Mouse (Mus musculus): ENCODE data around the gene Tstd3.
"Not testable (repeated sequence)": the region's sequence is repeated elsewhere in the genome, so short reads cannot be mapped to it uniquely, and the experiment has no call there.

The Tstd3 gene

GRCm38 (mm10) chr4:21744142-21744541, 22.9 kb downstream of the Tstd3 start:
- not testable (repeated sequence) for DNase-seq

DNA sequence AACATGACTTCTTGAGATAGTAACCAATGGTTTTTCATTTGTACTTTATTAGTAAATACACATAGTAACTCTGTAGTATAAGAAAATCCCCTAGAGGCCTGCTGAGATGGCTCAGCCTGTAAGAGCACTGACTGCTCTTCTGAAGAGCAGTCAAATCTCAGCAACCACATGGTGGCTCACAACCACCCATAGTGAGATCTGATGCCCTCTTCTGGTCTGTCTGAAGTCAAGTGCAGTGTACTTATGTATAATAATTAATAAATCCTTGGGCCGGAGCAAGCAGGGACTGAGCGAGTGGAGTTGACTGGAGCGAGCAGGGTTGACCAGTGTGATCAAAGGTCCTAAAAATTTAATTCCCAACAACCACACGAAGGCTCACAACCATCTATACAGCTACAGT, 27.8 kb downstream of the Tstd3 start:
- DNase-seq: no peak

DNA sequence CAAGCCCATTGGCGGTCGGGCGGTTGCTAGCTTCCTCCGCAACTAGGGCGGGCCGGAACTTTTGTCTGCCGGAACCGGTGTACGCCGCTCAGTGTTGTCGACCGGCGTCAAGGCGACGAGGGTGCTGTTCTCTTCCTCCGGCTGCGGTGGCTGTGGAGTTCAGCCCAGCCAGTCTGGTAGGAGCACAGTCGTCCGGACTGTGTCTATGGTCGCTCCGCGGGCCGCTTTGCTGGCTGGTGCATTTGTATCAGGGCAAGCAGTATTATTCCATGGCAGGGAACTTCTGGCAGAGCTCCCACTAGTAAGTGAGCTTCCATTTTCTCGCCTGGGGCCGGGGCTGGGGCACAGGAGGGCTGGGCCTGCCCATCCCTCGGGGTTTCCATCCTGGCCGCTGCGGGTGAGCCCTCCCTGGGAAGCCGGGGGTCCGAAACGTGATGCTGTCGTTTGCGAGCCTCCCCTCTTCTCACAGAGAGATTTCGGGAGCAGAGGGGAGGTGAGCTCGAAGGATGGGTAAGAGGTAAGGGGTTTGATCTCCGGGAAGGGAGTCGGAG, 39.3 kb downstream of the Tstd3 start, which contains the start of gene Ccnc:
Gene Ccnc (plus strand): TSS at position 87 of the 551 bp plus-strand sequence.
- peak; percentile 94 to 95 for DNase-seq

GRCm38 (mm10) chr4:21726912-21727614, 39.9 kb downstream of the Tstd3 start:
- peak in 1 of 2 experiments; percentile 41 for DNase-seq

DNA sequence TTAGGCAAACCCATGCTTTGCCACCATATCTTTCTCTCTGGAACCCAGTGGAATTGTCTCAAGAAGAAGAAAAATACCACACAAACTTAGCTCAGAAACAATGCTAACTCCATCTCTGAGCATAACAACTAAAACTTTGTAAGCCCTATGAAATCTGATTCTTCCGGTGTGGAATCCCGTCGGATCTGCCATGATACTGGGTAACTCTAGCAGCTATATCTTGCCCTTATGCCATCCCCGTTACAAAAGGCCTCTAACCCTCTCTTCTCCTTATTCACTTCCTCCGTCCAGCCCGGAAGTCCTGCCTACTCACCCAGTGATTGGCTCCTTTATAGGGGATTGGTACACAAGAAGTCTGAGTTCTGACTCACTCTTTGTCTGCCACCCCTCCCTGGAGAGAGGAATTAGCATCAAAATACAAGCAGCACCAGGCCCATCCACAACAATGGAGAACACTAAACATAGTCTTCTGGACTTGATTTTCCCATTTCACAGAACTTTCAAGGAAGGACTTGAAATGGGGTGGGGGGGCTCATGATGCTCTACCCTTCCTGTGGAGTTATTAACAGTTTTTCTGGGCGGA, 44.2 kb downstream of the Tstd3 start:
- DNase-seq: no peak

DNA sequence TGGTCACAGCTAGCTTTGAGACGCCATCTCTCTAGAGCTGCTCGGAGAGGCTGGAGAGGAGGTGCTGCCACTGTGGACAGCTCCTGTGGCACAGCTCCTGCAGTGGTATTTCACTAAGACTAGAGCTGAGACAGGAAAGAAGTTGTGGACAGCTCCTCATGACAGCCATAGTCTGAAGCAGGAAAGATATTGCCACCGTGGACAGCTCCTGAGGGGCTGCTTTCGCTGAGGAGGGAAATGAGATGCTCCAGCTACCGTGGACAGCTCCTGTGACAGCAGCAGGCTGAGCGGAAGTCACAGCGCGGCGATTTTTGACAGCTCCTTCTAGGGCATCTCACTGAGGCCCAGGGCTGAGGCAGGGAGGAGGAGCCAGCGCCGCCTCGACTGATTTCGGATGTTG, 54.9 kb downstream of the Tstd3 start:
- DNase-seq: peak; percentile 88 to 90
